Comparison of ENCODE assay signal across 8 mouse cellular contexts in the genomic region with DNA sequence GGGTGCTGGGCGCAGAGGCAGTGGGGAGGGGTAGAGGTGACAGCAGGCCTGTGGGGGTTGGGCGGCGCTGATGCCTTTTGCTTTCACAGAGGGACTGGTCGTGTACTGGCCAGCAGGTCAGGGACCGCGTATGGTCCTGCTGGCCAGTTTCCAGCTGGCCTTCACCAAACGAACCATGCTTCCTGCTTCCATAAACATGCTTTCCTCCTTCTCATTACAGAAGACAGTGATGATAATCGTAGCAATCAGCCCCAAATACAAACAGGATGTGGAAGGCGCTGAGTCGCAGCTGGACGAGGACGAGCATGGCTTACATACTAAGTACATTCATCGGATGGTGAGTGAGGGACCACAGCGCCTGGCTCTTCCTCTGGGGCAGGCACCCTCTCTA. TPM values are rescaled to one million over a fixed set of nuclear protein-coding genes. Genes with fewer than 3 reads are reported as not detected.
DNase-seq lines count a peak whose midpoint lies in the region; ATAC-seq lines count a peak whose summit lies in the region.

No protein-coding gene starts in this region.

- intact Hi-C loops in left cerebral cortex, postnatal 25 days (cut with DNase I): no loop called here

- no peak for ATAC-seq in forebrain, embryonic 11.5 days (replicated peaks; ENCODE audit: low FRiP score)
- 0 out of 2 replicates have a peak, but pooled peaks have one; percentile 44 for ATAC-seq in heart, embryonic 12.5 days (ENCODE audit: insufficient number of reproducible peaks, low FRiP score)
- peak; percentile 62 for ATAC-seq in kidney, embryonic 16.5 days (ENCODE audit: low FRiP score, low TSS enrichment)

- no peaks in the 10 kb centered on the region for H3K9me3 ChIP-seq in forebrain, embryonic 10.5 days
- no peaks in the 10 kb centered on the region for H3K9me3 ChIP-seq in forebrain, embryonic 11.5 days (ENCODE audit: control insufficient read depth, low read length)
- H3K9me3 ChIP-seq in heart, embryonic 12.5 days (replicated peaks): no peaks in the 10 kb centered on the region
- H3K9me3 ChIP-seq in kidney, embryonic 16.5 days (ENCODE audit: low read length): no peaks in the 10 kb centered on the region
- H3K9me3 ChIP-seq in midbrain, embryonic 10.5 days (replicated peaks): no peaks in the 10 kb centered on the region

- H3K4me2 ChIP-seq in forebrain, embryonic 11.5 days (ENCODE audit: low read depth, low read length, severe bottlenecking): no peak overlapping the region
- H3K4me2 ChIP-seq in heart, embryonic 12.5 days: no peak overlapping the region
- H3K4me2 ChIP-seq in kidney, embryonic 16.5 days (replicated peaks; ENCODE audit: low read depth, low read length): peak overlapping the region; percentile 19; the same call in 1 of the 2 replicates

- H3K27ac ChIP-seq in forebrain, embryonic 10.5 days: peak overlapping the region; percentile 8
- H3K27ac ChIP-seq in forebrain, embryonic 11.5 days (ENCODE audit: low read depth, low read length): no peak overlapping the region
- no peak overlapping the region for H3K27ac ChIP-seq in heart, embryonic 12.5 days (ENCODE audit: poor library complexity, severe bottlenecking)
- peak overlapping the region; percentile 78 for H3K27ac ChIP-seq in kidney, embryonic 16.5 days (ENCODE audit: low read length)
- peak overlapping the region; percentile 46 for H3K27ac ChIP-seq in midbrain, embryonic 10.5 days (replicated peaks)

- peaks cover 23% of the 10 kb centered on the region for H3K4me1 ChIP-seq in forebrain, embryonic 10.5 days
- H3K4me1 ChIP-seq in forebrain, embryonic 11.5 days (replicated peaks; ENCODE audit: control insufficient read depth, insufficient read depth, low read length): no peaks in the 10 kb centered on the region; the same call in none of the 2 replicates
- H3K4me1 ChIP-seq in heart, embryonic 12.5 days (replicated peaks): peaks cover 16% of the 10 kb centered on the region
- peaks cover 27% of the 10 kb centered on the region for H3K4me1 ChIP-seq in kidney, embryonic 16.5 days (ENCODE audit: insufficient read depth, low read length)
- peaks cover 18% of the 10 kb centered on the region for H3K4me1 ChIP-seq in midbrain, embryonic 10.5 days

- H3K4me3 ChIP-seq in forebrain, embryonic 10.5 days: no peak overlapping the region
- no peak overlapping the region for H3K4me3 ChIP-seq in forebrain, embryonic 11.5 days (ENCODE audit: low read depth, low read length)
- H3K4me3 ChIP-seq in heart, embryonic 12.5 days: no peak overlapping the region
- H3K4me3 ChIP-seq in kidney, embryonic 16.5 days (ENCODE audit: low read length): no peak overlapping the region
- no peak overlapping the region for H3K4me3 ChIP-seq in midbrain, embryonic 10.5 days

- WGBS in forebrain, embryonic 10.5 days: 59% methylated on average over 14 of the region's 14 CpGs
- WGBS in forebrain, embryonic 11.5 days: 58% methylated on average over 14 of the region's 14 CpGs
- 37% methylated on average over 14 of the region's 14 CpGs for WGBS in heart, embryonic 12.5 days
- WGBS in kidney, embryonic 16.5 days: 24% methylated on average over 14 of the region's 14 CpGs
- 65% methylated on average over 14 of the region's 14 CpGs for WGBS in midbrain, embryonic 10.5 days

- H3K9ac ChIP-seq in forebrain, embryonic 11.5 days (ENCODE audit: low read length): no peak overlapping the region
- H3K9ac ChIP-seq in heart, embryonic 12.5 days: no peak overlapping the region
- peak overlapping the region; percentile 29; the same call in 1 of the 2 replicates for H3K9ac ChIP-seq in kidney, embryonic 16.5 days (replicated peaks; ENCODE audit: low read length)

- no peak for DNase-seq in forebrain, embryonic 10.5 days (ENCODE audit: extremely low spot score, low spot score)
- no peak for DNase-seq in forebrain, embryonic 11.5 days (ENCODE audit: low spot score)
- peak; percentile 72 for DNase-seq in cerebellum, adult 11 months
- no peak for DNase-seq in midbrain, embryonic 10.5 days (ENCODE audit: low spot score)
- no peak for DNase-seq in left cerebral cortex, postnatal 25 days (ENCODE audit: low spot score in 2 of 2)
- no peak for DNase-seq in spleen, postnatal 4 days (ENCODE audit: low spot score in 2 of 2)

- H3K36me3 ChIP-seq in forebrain, embryonic 10.5 days (replicated peaks): peaks cover 34% of the 10 kb centered on the region
- no peaks in the 10 kb centered on the region; the same call in 1 of the 2 replicates for H3K36me3 ChIP-seq in forebrain, embryonic 11.5 days (ENCODE audit: control insufficient read depth, insufficient read depth, low read length)
- peaks cover 52% of the 10 kb centered on the region for H3K36me3 ChIP-seq in heart, embryonic 12.5 days
- H3K36me3 ChIP-seq in kidney, embryonic 16.5 days (ENCODE audit: insufficient read depth, low read length): peaks cover 47% of the 10 kb centered on the region
- H3K36me3 ChIP-seq in midbrain, embryonic 10.5 days: peaks cover 28% of the 10 kb centered on the region

- no peaks in the 10 kb centered on the region for H3K27me3 ChIP-seq in forebrain, embryonic 10.5 days (ENCODE audit: poor library complexity, severe bottlenecking)
- H3K27me3 ChIP-seq in forebrain, embryonic 11.5 days (ENCODE audit: control insufficient read depth, insufficient read depth, low read length): no peaks in the 10 kb centered on the region
- no peaks in the 10 kb centered on the region for H3K27me3 ChIP-seq in heart, embryonic 12.5 days (replicated peaks)
- H3K27me3 ChIP-seq in kidney, embryonic 16.5 days (ENCODE audit: insufficient read depth, low read length): no peaks in the 10 kb centered on the region
- no peaks in the 10 kb centered on the region for H3K27me3 ChIP-seq in midbrain, embryonic 10.5 days (ENCODE audit: low read depth, poor library complexity, severe bottlenecking)

RNA-seq across cellular contexts. Expression of gene Traf3ip2, which starts 33.9 kb away (rescaled TPM):
- 10.3 and 11.7 TPM in 2 replicates for polyA plus RNA-seq in forebrain, embryonic 10.5 days (2016; fragmentation: Nextera tagmentation; extraction: Ambion mirVana)
- polyA plus RNA-seq in forebrain, embryonic 11.5 days (2014; fragmentation: Nextera tagmentation; extraction: Ambion mirVana): 3.8 and 5.4 TPM in 2 replicates
- polyA plus RNA-seq in heart, embryonic 12.5 days (2016; fragmentation: Nextera tagmentation; extraction: Ambion mirVana): 10.9 and 11.7 TPM in 2 replicates
- 18.4 and 18.9 TPM in 2 replicates for polyA plus RNA-seq in kidney, embryonic 16.5 days (2015; fragmentation: Nextera tagmentation; extraction: Ambion mirVana)
- 5.5 and 9.5 TPM in 2 replicates for polyA plus RNA-seq in midbrain, embryonic 10.5 days (2016; fragmentation: Nextera tagmentation; extraction: Ambion mirVana)
- total RNA-seq in left cerebral cortex, postnatal 25 days (2021): under 1 TPM; 0.43 to 0.92 TPM

Comparison
In these comparisons a context has a peak if more than half of its experiments do, and no peak if none do; other contexts are left out.
1. H3K27ac ChIP-seq: peak in forebrain, embryonic 10.5 days (single experiment), kidney, embryonic 16.5 days (single experiment) and midbrain, embryonic 10.5 days (single experiment); none in forebrain, embryonic 11.5 days (single experiment) and heart, embryonic 12.5 days (single experiment).